Mouse (Mus musculus): ENCODE measurements around the gene Hace1.

DNA sequence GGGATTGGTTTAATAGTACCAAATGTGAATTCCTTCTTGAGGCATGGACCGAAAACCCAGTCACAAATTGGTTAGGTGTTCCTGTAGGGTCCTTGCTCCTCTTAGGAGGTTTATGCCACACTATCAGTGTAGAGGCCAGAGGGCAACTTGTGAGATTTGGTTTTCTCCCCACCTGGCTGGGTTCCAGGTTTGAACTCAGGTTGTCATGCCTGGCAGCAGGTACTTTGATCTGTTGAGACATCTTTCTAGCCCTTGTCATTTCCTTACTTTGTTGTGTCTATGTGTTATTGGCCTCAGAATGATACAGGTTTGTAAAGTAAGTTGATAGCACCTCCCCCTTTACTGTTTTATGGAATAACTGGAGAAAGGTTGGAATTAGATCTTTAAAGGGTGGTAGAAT, 117.9 kb downstream of the Hace1 start:
- TF ChIP-seq CTCF (IDR thresholded peaks at IDR 0.05; ENCODE audit: low read depth, low read length) (no peak), POLR2A (IDR thresholded peaks at IDR 0.05; ENCODE audit: extremely low read depth, insufficient read depth, low read length) (no peak)

Measured in liver, adult 2 months (tissue).